Mouse (Mus musculus) G1E (cell line): ENCODE measurements around the gene Fyco1. TPM values are rescaled to one million over a fixed set of nuclear protein-coding genes. Genes with fewer than 3 reads are reported as not detected.

Experiments used
- ATAC-seq: 2 replicates; pipeline ENCODE4 v1.8.0; 2016; ENCODE audit warnings: mild to moderate bottlenecking; ENCODE audit not compliant: insufficient number of reproducible peaks, poor library complexity, low FRiP score, severe bottlenecking; ENCODE audit errors: extremely low read depth
- DNase-seq: peaks from one replicate; pipeline ENCODE4 v3.0.0; 2012; ENCODE audit warnings: low spot score
- H3K27me3 ChIP-seq: 2 replicates; pipeline ENCODE4 v1.6.1; 2012; ENCODE audit warnings: mild to moderate bottlenecking, low read length, inconsistent platforms; ENCODE audit not compliant: insufficient read depth
- H3K36me3 ChIP-seq: replicated peaks from 2 replicates; pipeline ENCODE3; 2012; ENCODE audit warnings: mild to moderate bottlenecking, inconsistent platforms
- H3K4me1 ChIP-seq: 2 replicates; pipeline ENCODE4 v1.6.1; 2012; ENCODE audit warnings: low read depth, low read length, inconsistent platforms, mixed read lengths; ENCODE audit not compliant: insufficient read depth
- H3K4me3 ChIP-seq: 2 replicates; pipeline ENCODE4 v1.5.1; 2012; ENCODE audit warnings: low read depth, mild to moderate bottlenecking, inconsistent platforms, low read length, moderate library complexity, mixed read lengths
- H3K9me3 ChIP-seq: replicated peaks from 2 replicates; pipeline ENCODE4 v1.6.1; 2012; ENCODE audit warnings: inconsistent platforms
- CTCF ChIP-seq: IDR thresholded peaks from 2 replicates; pipeline ENCODE4 v1.5.1; 2012; ENCODE audit warnings: low read depth, low read length, inconsistent platforms, mixed read lengths
- GATA1 ChIP-seq: IDR thresholded peaks from 2 replicates; pipeline ENCODE4 v1.6.1; 2012; ENCODE audit warnings: borderline replicate concordance, low read length, inconsistent platforms, mixed read lengths
- GATA2 ChIP-seq: IDR thresholded peaks from 2 replicates; pipeline ENCODE4 v1.6.1; 2012; ENCODE audit warnings: low read depth, low read length, inconsistent platforms, borderline replicate concordance
- POLR2AphosphoS5 ChIP-seq: IDR thresholded peaks from 2 replicates; pipeline ENCODE4 v1.6.1; 2012; ENCODE audit warnings: low read depth, low read length, inconsistent platforms; ENCODE audit not compliant: insufficient replicate concordance
- TAL1 ChIP-seq: conservative IDR thresholded peaks from 2 replicates; pipeline ENCODE4 v1.6.1; 2012; ENCODE audit warnings: low read depth, low read length, inconsistent platforms, mixed read lengths
- polyA plus RNA-seq: library from polyadenylated mRNA; stranded (reverse); fragments of >175 nt; gene quantifications from 2 replicates; pipeline ENCODE4 v1.2.3, GENCODE M21; 2012
- total RNA-seq, 2 experiments: library from RNA; stranded (forward) in 1 of 2; stranded (reverse) in 1 of 2; fragments of 200-1000 nt in 1 of 2; fragments of >200 nt in 1 of 2; fragmentation: Nextera tagmentation in 1 of 2; gene quantifications; 2 replicates each; pipeline ENCODE4 v1.2.3; 2014 to 2017

Fyco1 gene
- total and polyA plus RNA-seq, 3 experiments = 2.4 to 29.6 (median 12.1) TPM

DNA sequence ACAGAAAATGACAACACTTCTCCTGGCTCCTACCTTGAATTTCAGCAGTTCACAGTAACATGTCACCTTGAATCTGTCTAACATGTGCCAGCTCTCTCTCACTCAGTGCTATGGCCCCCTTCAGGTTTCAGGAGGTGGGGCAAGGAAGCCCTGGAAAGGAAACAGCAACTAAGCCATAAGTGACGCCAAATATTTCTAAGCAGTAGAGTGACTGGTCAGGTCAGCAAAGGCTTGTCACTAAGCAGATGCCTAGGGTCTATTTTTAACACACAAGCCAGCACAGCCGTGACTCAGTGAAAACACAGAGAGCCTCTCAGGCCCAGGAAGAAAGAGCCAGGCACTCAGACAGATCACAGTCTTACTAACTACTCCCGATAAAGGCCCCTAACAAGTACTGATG lies 6.6 kb downstream of the Fyco1 start:
- peak; percentile 61 for ATAC-seq
- no peak overlapping the region; the same call in 1 of the 2 replicates for H3K4me3 ChIP-seq
- H3K36me3 ChIP-seq = peaks cover 45% of the 10 kb centered on the region
- no peaks in the 10 kb centered on the region for H3K9me3 ChIP-seq
- peak; percentile 13 for DNase-seq
- H3K4me1 ChIP-seq = peaks cover 65% of the 10 kb centered on the region
- TF ChIP-seq TAL1 (no peak), CTCF (no peak), GATA2 (no peak), POLR2AphosphoS5 (no peak)
- H3K27me3 ChIP-seq = no peaks in the 10 kb centered on the region

GRCm38 (mm10) chr9:123844468-123844867 lies 7.2 kb downstream of the Fyco1 start:
- no peak for TF ChIP-seq POLR2AphosphoS5
- no peak for TF ChIP-seq GATA1
- no peak for TF ChIP-seq GATA2
- no peak for TF ChIP-seq TAL1
- no peak for TF ChIP-seq CTCF
- Histone ChIP-seq H3K4me3 (no peak overlapping the region), H3K4me1 (peaks cover 64% of the 10 kb centered on the region), H3K27me3 (no peaks in the 10 kb centered on the region), H3K9me3 (no peaks in the 10 kb centered on the region), H3K36me3 (peaks cover 51% of the 10 kb centered on the region)
- ATAC-seq (no peak), DNase-seq (no peak)

- H3K4me3 ChIP-seq = no peak overlapping the region
- H3K36me3 ChIP-seq = peaks cover 84% of the 10 kb centered on the region
- TF ChIP-seq GATA2 = no peak
- TF ChIP-seq TAL1 = no peak
- no peak for TF ChIP-seq GATA1
- no peaks in the 10 kb centered on the region for H3K27me3 ChIP-seq
- H3K9me3 ChIP-seq = no peaks in the 10 kb centered on the region
- H3K4me1 ChIP-seq = peaks cover 37% of the 10 kb centered on the region
- ATAC-seq (0 out of 2 replicates have a peak, but pooled peaks have one; percentile 2), DNase-seq (no peak)
These were observed 11.5 kb downstream of the Fyco1 start for GRCm38 (mm10) chr9:123840243-123840642.

DNA sequence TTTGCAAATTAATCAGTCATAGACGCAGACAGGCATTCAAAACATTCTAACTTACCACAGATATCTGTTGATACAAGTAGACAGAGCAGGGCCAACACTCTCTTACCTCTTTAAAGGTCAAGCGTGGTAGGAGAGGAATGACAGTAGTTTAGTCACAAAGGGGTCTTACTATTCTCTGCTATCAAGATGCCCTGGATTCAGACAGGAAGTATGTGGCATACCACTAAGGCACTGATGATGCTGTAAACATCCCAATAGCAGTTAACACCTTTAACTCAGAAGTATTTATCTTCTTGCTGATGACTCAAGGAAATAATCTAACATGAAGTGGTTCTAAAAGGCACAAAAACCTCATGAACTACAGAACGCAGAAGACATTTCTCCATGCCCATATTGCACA lies 15.8 kb downstream of the Fyco1 start:
- DNase-seq (no peak), ATAC-seq (no peak)
- Histone ChIP-seq H3K9me3 (no peaks in the 10 kb centered on the region), H3K27me3 (no peaks in the 10 kb centered on the region), H3K4me1 (peaks cover 13% of the 10 kb centered on the region; the same call in 1 of the 2 replicates), H3K36me3 (peaks cover 84% of the 10 kb centered on the region), H3K4me3 (no peak overlapping the region)
- TF ChIP-seq CTCF (no peak), GATA1 (no peak), POLR2AphosphoS5 (no peak), GATA2 (no peak), TAL1 (no peak)

DNA sequence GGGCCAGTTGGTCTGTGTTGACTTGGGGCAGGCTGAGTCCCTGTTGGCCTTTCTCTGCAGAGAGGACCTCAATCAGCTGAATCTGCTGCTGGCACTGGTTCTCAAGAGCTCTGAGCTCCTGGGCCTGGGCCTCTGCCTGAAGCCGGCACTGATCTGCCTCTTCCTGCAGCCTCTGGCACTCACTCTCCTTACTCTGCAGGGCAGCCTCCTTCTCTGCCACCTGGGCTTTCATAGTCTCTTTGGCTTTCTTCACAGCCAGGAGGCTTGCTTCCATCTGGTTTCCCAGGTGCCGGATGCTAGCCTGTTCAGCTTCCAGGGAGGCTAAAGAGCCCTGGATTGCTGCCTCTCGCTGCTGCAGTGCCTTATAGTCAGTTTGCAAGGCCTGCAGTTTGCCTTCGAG lies 22.8 kb downstream of the Fyco1 start:
- Histone ChIP-seq H3K27me3 (no peaks in the 10 kb centered on the region), H3K4me3 (no peak overlapping the region), H3K36me3 (peaks cover 85% of the 10 kb centered on the region), H3K9me3 (no peaks in the 10 kb centered on the region), H3K4me1 (no peaks in the 10 kb centered on the region)
- TF ChIP-seq TAL1 (no peak), CTCF (no peak), GATA2 (no peak), GATA1 (no peak), POLR2AphosphoS5 (no peak)
- ATAC-seq = no peak
- no peak for DNase-seq

- no peaks in the 10 kb centered on the region for H3K27me3 ChIP-seq
- TF ChIP-seq TAL1 (no peak), POLR2AphosphoS5 (no peak), CTCF (no peak), GATA2 (no peak), GATA1 (no peak)
- no peaks in the 10 kb centered on the region for H3K9me3 ChIP-seq
- no peak for ATAC-seq
- no peaks in the 10 kb centered on the region for H3K4me1 ChIP-seq
- peaks cover 95% of the 10 kb centered on the region for H3K36me3 ChIP-seq
- H3K4me3 ChIP-seq = no peak overlapping the region
- no peak for DNase-seq
These were observed 25.1 kb downstream of the Fyco1 start for GRCm38 (mm10) chr9:123826631-123827030.

- H3K9me3 ChIP-seq = no peaks in the 10 kb centered on the region
- ATAC-seq (no peak), DNase-seq (no peak)
- no peaks in the 10 kb centered on the region for H3K4me1 ChIP-seq
- no peak for TF ChIP-seq CTCF
- no peak for TF ChIP-seq GATA1
- TF ChIP-seq TAL1 = no peak
- no peak for TF ChIP-seq GATA2
- no peak for TF ChIP-seq POLR2AphosphoS5
- H3K27me3 ChIP-seq = no peaks in the 10 kb centered on the region
- no peak overlapping the region for H3K4me3 ChIP-seq
- peaks cover 91% of the 10 kb centered on the region for H3K36me3 ChIP-seq
These were observed 33.1 kb downstream of the Fyco1 start for GRCm38 (mm10) chr9:123818601-123819000.
